Mouse (Mus musculus) gastrocnemius, adult 8-10 months (tissue): ENCODE data around the gene Ppp4r2. TPM values are rescaled to one million over a fixed set of nuclear protein-coding genes. Genes with fewer than 3 reads are reported as not detected.

Source experiments
- DNase-seq, 2 experiments: peaks; one replicate each; pipeline ENCODE4 v3.0.0; 2022; ENCODE audit warnings: low spot score in 2 of 2
- total RNA-seq, 4 experiments: library from RNA; stranded (reverse); gene quantifications; 2 replicates each; pipeline ENCODE4 v1.2.4; 2022

The Ppp4r2 gene
- total RNA-seq, result 10 to 100 TPM; 52.5 to 69.6 (median 64.0) TPM

DNA sequence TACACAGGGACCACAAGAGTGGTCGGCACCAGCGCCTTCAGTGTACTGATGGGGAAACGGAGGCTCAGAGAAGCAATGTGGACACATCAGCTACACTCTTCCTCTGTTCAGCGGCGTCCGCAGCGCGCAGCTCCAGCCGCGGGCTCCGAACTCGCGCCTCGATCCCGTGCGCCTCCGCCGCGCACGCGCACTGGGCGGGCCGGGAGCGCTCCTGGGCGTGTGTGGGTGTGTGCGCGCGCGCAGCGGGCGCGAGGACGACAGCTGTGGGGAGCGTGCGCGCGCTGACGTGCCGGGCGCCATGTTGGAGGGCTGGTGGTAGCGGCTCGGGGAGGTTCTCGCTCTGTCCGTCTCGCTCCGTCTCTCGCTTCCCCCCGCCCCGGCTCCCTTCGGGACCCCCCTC lies at the start of gene Ppp4r2:
Gene Ppp4r2, plus strand, starts transcription at position 268 of the 400 bp plus-strand sequence.
- DNase-seq, result peak; percentile 86 to 89

DNA sequence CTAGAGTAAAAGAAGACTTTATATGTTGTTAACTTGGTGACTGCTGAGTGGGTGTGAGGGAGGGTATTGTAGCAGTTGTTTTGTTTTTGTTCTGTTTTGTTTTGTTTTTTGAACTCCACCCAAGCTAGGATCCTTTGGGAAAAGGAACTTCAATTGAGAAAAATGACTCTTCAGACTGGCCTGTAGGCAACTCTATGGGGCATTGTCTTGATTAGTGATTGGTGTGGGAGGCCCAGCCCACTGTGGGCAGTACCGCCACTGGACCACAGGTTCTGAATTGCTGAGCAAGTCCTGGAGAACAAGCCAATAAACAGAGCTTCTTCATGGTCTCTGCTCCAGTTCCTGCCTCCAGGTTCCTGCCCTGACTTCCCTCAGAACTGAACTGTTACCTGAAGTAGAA lies 45.7 kb upstream of the Ppp4r2 start:
- no peak for DNase-seq

DNA sequence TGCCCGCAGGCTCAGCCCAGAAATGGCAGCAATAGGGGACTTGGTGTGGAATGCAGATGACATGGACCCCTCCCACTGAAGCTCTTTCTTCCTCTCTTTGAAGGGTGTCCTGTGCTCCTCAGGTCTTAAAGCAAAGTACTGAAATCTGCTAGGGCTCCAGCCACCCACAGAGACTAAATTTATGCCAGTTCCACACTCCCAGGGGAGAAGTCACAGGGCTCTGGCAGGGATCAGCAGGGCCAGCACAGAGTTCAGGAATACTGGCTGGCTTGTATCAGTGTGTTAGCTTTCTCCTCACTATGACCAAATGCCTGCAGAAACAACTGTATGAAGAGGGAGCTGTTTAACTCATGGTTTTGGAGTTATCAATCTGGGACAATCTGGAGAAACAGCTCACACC lies 44.3 kb upstream of the Ppp4r2 start:
- no peak for DNase-seq

DNA sequence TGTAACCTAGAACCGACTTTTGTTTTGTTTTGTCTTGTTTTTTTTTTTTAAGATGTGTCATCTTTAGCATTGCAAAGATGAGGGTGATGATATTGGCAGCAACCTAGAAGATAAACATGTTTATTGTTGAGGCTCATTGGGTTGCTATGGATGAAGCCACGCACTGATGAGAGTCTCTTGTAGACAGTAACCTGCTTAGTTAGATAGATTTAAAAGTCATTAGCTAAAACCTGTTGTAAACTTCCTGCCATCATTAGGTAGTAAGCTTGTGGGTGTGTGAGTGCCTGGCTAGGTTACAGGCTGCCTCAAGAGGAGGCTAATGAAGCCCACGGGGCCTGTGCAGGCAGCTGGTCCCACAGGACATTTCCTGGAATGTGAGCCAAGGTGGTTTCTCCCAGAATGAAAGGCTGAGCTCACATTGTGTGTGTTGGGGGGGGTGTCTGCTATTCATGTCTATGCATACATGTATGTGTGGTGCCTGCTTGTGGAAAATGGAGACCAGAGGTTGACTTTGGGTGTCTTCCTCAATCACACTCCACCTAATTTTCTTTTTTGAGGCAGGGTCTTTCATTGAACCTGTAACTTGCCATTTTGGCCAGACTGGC lies 41.3 kb upstream of the Ppp4r2 start:
- no peak for DNase-seq

DNA sequence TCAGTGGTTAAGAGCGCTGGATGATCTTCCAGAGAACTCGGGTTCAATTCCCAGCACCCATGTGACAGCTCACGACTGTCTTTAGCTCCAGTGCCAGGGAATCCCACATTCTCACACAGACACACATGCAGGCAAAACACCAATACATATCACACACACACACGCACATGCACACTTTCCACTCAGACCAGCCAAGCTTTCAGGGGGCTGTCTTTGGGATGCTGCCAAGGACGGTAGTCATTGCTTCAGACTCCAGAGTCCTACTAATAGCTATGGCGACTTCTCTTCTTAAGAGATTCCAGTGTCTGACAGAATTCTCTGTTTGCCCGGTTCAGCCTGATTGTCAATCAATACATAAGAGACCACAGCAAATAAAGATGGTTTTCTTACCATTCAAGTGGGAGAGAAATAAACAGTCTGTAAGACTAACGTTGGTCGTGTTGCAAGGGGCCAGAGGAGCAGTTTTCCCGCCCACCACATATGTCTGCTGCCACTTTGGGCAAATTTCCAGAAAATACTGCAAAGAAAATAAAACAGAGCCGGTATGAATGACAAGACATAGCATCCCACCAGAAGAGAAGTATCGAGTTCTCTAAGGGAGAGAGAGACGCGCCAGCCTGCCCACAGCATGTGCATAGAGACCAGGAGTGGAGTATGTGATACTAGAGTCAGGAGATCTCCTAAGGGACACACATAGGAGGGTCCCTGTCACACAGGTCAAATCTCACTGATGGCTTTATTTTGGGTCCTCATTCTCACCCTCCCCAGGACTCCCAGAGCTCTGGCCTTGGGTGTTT lies 40.3 kb upstream of the Ppp4r2 start:
- no peak for DNase-seq

DNA sequence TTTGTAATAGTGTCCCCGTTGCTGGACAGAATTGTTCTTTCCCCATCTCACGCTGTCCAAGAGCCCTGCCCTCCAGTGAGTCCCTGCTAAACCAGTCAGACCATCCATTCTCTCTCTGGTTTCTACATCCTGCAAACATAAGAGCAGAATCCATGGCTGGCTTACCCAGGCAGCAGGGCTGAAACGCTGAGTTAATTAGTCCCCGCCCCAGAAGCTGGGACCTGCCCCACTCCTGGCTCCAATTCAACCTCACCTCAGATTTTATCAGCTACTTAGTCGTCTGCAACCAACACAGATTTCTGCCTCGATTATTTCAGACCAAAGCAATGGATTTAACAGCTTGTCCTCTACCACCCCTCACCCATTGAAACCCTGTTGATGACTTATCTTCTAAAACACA lies 37.6 kb upstream of the Ppp4r2 start:
- DNase-seq, result no peak

DNA sequence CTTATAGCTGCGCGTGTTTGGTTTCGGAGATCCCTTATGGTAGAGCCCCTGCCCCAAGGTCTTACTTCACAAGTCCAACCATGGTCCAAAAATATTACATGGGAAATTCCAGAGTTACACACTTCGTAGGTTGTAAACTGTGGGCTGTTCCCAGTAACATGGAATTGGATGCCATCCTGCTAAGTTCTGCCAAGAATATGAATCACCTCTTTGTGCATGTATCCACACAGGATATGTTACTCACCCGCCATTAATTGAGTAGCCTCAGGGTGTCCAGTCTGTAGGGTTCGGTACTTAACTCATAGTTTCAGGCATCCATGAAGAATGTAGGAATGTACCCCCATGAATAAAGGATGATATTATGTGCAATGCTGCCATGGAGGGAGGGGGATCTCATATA lies 34.1 kb upstream of the Ppp4r2 start:
- no peak for DNase-seq

DNA sequence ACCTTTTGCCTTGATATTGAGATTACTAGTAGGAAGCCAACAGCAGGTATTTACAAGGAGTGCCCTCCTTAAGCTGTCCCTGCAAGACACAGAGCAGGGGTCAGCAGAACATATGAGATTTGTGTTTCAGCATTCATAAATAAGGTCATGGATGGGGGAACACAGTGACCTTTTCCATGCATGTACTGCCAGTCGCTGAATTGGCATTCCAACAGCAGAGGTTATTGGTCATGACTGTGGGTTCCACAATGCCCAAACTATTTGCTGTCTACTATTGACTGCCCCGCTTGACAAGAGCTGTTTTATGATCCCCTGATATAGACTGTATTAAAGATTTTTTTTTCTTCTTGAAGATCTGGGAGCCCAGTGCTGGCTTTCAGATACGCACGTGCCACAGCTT lies 33.7 kb upstream of the Ppp4r2 start:
- no peak for DNase-seq

DNA sequence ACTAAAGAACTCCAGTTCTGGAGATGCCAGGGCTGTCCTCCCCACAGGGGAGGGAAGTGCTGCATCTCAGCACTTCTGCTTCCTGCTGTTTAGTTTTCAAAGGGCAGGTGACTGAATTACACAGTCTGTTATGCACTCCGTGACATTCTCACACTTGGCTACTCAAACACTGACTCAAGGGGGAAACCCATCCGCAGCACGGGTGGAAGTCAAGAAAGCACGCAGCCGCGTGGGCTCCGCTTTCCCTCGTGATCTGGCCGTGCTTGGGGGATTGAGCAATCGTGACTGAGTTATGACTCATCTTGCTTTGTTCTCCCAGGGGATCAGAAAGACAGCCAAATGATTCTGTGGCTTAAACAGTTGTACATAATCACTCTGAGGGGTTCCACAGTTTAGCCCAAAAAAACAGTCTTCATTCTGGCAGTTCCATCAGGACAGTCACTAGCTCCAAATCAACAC lies 32.9 kb upstream of the Ppp4r2 start:
- DNase-seq, result peak; percentile 48 to 50

DNA sequence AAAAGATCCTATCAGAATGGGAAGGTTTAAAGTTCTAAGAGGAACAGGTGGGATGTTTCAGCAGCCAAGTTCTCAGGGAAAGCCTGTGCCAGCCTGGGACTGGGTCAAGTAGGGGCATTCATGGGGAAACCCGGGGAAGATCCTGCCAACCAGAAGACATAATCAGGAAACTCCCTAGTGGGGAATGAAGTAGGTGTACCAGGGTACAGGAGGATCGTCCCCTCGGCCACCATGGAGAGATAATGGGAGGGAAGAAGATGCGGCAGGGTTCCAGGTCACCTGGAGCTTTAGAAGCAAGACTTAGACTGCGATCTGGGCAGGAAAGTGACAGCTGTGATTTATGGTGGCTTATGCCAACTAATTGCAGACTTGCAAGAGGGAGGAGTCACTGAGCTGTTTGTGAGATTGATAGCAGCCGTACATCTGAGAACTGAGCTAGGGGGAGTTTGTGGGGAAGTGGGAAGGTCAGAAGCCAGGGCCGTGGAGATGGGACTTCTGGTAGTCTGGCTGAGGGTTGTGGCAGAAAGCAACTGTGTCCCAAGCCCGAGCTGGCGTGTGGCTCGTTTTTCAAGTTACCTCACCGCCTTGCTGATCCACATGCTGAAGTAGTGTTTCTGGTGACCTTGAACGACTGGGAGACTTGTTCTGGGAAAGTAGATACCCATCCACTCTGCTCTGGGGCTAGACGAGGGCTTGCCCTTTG lies 30.9 kb upstream of the Ppp4r2 start:
- DNase-seq, result no peak

DNA sequence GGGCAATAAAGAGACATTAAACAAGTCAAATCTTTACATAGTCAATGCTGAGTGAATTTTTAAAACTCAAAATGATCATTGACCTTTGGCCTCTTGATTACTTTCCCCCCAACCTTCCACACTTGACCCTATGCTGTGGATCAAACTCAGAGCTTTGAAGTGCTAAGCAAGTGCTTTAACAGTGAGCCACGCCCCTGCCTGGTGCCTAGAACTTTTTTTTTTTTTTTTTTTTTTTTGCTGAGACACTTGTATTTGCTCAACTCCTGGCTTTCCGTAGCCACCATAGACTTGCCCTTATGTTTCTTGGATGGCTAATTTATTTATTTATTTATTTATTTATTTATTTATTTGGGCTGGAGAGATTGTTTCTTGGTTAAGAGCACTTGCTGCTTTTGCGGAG lies 30.2 kb upstream of the Ppp4r2 start:
- no peak for DNase-seq

DNA sequence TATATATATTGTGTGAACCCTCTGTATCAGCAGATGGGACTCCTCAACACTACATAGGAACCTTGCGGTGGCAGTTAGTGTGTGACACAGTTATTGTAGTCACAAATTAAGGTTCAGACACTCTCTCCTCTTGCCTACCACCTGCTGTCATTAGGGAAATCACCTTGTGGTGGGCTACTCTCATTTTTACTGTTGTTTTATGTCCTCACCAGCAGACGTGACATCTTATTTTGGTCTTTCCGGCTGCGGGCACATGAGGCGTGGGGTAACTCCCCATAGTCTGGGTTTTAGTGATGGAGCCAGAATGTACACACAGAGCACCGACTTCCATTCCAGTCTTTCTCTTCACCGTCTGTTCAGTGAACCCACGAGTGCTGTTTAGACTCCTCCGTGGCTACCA lies 26.2 kb upstream of the Ppp4r2 start:
- DNase-seq, result no peak

DNA sequence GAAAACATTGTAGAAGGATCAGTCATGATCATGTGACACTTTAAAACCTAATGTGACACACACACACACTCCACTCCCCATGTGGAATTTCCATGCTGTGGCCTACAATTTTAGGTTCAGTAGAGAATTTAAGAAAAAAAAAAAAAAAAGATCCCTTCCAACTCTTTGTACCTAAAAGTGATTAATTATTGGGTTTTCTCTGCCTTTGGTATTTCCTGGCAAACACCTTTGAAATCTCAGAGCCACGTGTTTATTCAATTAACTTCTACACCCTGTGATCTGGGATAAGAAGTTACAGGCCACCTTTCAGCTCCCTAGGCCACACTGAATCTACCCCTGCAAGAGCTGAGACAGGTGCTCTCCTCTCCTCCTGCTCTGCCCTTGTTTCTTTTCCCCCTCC lies 25.7 kb upstream of the Ppp4r2 start:
- DNase-seq, result no peak

DNA sequence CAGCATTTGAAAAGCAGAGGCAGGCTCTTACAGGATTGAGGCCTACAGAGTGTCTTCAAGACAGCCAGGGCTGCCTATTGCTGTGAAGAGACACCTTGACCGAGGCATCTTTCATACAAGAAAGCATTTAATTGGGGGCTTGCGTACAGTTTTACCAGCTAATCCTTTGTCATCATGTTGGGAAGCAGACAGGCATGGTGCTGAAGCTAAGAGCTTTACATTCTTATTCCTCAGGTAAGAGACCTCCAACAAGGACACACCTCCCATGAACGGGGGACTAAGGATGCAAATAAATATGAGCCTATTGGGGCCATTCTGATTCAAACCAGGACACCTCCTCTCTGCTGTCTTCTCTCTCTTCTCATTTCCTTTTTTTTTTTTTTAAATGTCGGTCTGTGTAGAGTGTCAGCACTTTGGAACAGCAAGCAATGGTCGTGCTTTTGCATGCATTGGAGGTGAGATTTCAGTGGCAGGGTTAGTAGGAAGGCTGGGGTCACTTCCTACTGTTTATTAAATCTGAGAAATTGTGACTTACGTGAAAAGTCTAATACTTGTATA lies 25.1 kb upstream of the Ppp4r2 start:
- DNase-seq, result no peak

DNA sequence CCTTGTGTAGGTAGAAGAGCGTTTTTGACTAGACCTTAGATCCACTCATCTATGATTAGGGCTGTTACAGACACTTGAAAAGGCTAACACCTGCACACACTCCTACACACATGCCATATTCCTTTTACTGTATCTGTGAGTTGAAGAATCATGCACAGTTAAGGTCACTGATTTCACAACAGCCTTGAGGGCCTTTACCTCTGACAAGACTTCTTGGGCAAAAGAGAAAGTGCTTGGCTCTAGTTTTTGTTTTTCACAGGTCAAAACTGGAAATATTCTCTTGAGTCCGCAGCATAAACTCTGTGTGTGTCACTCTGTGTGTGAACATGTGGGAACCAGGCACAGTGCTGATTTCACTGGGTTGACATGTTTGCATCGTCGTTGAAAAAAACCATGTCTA lies 23.3 kb upstream of the Ppp4r2 start:
- no peak for DNase-seq

DNA sequence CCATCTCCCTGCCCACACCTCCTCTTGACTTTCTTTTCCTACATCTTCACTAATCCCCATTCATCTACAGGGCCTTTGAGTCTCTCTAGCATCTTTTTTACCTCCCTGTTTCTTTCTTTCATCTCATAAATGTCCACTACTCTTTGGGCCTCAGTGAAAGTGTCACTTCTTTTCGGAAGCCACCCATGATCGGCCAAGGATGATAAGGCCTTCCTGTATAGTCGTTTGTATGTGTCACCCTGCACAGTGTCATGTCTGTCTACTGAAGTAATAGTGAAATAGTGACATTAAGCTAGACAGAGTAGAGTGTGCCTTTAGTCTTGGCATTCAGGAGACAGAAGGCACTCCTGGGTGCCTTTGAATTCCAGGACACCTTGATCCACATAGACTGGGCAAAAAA lies 21.7 kb upstream of the Ppp4r2 start:
- DNase-seq, result no peak

DNA sequence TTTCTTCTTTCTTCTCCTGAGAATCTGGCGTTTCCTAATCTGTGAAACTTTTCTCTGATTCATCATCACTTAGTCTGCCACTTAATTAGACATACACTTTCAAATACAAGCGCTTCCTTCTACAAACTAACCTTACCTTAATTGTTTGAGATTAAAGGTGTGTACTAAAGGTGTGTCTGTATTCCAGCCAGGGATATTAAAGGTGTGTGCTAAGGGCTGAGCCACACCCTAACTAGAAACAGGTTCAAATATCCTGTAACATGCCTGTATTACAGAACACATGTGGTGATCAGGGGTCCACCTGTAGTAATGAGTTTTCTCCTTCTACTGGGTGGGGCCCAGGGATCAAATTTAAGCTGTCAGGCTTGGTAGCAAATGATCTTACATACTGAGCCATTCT lies 12.1 kb upstream of the Ppp4r2 start:
- no peak for DNase-seq

DNA sequence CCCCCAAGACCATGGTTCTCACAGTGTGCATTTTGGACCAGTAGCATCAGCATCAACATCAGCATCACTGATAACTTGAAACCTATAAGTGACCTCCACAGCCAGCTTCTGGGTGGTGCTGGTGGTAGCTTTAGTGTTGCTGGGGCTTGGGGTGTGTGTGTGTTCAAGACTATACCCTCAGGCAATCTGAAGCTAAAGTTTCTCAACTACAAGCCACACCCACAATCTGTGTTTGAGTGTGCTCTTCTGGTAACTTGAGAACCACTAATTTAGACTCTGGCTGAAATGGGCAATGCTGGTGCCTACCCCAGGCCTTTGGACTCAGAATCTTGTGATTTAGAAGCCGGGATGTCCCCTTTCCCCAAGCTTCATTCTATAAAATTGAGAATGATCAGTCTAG lies 10.1 kb upstream of the Ppp4r2 start:
- no peak for DNase-seq

DNA sequence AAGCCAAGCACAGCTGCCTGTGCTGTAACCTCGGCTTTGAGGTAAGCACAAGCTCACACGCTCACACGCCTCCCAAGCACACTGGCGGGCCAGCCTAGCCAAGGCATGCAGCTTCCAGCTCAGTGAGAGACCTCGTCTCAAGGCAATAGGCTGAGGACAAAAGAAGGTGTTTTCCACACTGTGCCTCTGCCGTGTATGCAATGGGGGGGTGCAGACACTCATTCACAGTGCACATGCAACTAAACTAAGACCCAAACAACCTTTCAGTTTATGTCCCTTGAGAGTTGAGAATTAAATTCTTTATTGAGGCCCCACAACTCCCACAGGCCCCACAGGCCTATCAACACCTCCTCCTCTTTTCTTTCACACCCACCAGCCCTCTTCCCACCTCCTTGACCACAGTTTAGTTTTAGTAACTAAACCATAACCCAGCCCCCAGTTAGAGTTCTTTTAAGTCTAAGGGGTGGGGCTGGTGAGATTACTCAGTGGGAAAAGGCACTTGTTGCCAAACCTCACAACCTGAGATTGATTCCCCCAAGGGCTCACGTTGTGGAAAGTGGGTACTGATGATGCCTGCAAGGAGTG lies 8.9 kb upstream of the Ppp4r2 start:
- no peak for DNase-seq

DNA sequence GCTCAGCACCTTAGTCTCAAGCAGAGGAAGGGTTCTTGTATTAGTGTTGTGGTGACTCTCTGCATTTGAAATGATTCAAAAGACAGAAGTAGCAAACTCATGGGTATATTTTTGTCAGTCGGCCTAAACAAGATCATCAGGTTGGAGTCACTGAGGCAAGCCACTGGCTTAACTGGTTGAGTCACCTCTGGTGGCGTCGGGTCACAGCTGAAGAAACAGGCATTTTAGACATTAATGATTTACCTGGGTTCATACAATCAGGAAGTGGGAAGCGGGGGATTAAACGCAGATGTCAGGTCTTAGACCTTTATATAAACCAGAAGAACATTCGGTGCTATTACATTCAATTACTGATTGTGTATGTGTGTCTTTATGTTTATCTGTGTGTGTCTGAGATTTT lies 7.4 kb upstream of the Ppp4r2 start:
- DNase-seq, result no peak

DNA sequence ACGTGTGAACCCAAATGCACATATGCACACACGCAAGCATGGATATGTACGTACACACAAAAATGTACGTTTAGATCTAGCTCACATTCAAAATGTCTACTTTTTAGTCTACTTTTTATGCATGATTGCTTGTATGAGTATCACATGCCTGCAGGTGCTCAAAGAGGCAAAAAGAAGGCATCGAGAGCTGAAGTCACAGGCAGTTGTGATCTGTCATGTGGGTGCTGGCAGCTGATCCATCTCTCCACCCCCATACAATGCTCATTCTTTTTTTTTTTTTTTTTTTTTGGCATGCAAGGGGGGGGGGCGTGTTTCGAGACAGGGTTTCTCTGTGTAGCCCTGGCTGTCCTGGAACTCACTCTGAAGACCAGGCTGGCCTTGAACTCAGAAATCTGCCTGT lies 4.9 kb upstream of the Ppp4r2 start:
- no peak for DNase-seq

DNA sequence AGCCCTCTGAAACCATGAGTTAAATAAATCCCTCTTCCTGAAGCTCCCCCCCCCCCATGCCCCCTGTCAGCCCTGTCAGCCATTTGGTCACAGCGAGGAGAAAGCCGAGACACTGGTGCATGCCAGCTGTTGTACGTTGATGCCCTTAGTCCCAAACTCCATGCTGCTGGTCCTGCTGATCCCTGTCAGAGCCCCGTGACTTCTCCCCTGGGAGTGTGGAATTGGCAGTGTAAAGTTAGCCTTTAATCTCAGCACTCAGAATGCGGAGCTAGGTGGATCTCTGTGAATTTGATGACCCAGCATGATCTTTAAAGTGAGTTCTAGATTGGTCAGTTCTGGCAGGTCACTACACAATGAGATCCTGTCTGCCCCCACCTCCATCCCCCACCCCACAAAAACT lies 3.7 kb upstream of the Ppp4r2 start:
- no peak for DNase-seq
